Mouse (Mus musculus): ENCODE results near the gene Rbfox1. TPM values are rescaled to one million over a fixed set of nuclear protein-coding genes. Genes with fewer than 3 reads are reported as not detected.

The Rbfox1 gene
- polyA plus RNA-seq, 1 experiment, result 0.22 TPM

DNA sequence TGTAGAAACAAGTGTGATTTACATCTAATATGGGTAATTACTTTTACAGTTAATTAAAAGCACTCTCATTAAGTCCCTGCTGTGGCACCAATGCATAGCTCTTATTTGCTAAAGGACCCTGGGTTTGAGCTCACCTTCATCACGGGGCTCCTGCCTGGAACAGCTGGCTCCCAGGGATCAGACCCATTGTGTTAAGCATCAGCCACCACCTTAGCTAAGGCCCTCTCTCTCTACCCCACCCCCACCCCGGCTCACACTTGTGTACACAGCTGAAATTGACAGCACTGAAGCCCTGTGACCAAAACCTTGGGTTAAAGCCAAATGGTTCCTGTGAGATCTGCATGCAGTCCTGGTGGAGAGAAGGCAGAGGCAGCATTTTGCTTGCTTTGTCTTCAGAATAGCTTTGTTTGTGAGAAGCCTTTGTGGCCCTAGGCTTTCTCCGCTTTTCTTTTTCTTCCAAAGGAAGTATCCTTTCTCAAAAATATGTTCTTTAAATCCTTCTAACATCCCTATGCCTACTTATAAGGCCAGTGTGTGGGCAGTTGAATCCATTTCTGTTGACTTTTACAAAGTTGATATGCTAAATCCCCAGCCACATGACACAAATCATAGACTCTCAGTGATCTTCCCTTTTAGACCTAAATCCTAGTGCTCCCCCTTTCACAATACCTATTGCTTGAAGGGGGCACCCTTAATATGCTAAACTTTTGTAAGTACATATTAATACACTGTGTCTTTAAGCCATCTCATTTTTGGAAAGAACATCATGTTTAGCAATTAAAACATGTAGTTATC lies 594.7 kb downstream of the Rbfox1 start:
- H3K4me3 ChIP-seq (ENCODE audit: insufficient read depth, poor library complexity, severe bottlenecking), result no peak overlapping the region
- no peaks in the 10 kb centered on the region for H3K79me3 ChIP-seq (ENCODE audit: low read depth)
- H3K27me3 ChIP-seq (ENCODE audit: control insufficient read depth, insufficient read depth, insufficient read length), result no peaks in the 10 kb centered on the region
- no peak overlapping the region for H3ac ChIP-seq (ENCODE audit: control insufficient read depth, insufficient read length, low read depth)
- TF ChIP-seq MYOD1 (IDR thresholded peaks at IDR 0.05; ENCODE audit: control insufficient read depth, insufficient read length, low read depth) (no peak), MYOG (IDR thresholded peaks at IDR 0.05; ENCODE audit: control insufficient read depth, extremely low read depth, insufficient read length) (no peak), CEBPB (IDR thresholded peaks at IDR 0.05; ENCODE audit: low read depth) (no peak), FOSL1 (IDR thresholded peaks at IDR 0.05; ENCODE audit: insufficient read depth, low read length, poor library complexity, severe bottlenecking) (no peak), CTCF (IDR thresholded peaks at IDR 0.05; ENCODE audit: control insufficient read depth, insufficient read depth, insufficient read length) (no peak), USF1 (IDR thresholded peaks at IDR 0.05; ENCODE audit: low read depth) (no peak), MAX (IDR thresholded peaks at IDR 0.05) (no peak)
- H3K79me2 ChIP-seq (ENCODE audit: control insufficient read depth, insufficient read depth), result no peaks in the 10 kb centered on the region
- H3K36me3 ChIP-seq (ENCODE audit: control insufficient read depth, insufficient read depth), result no peaks in the 10 kb centered on the region

DNA sequence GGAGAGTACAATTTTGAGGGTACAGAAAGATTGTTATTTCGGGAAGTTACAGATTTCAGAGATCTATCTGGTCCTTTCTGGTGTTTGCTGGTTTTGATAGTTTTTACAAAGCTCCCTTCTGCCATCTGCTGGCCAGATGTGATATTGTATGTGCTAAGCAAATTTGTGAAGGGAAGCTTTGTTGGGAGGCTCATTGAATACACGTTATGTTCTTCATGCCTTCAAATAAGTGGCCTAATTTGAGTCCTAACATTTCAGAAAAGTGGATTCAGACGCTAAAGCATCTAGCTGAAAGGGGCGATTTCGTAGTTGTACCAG lies 595.2 kb downstream of the Rbfox1 start:
- Histone ChIP-seq H3K4me3 (ENCODE audit: insufficient read depth, poor library complexity, severe bottlenecking) (no peak overlapping the region), H3K36me3 (ENCODE audit: control insufficient read depth, insufficient read depth) (no peaks in the 10 kb centered on the region), H3K79me3 (ENCODE audit: low read depth) (no peaks in the 10 kb centered on the region), H3ac (ENCODE audit: control insufficient read depth, insufficient read length, low read depth) (no peak overlapping the region), H3K27me3 (ENCODE audit: control insufficient read depth, insufficient read depth, insufficient read length) (no peaks in the 10 kb centered on the region), H3K79me2 (ENCODE audit: control insufficient read depth, insufficient read depth) (no peaks in the 10 kb centered on the region)
- no peak for TF ChIP-seq CTCF (IDR thresholded peaks at IDR 0.05; ENCODE audit: control insufficient read depth, insufficient read depth, insufficient read length)
- TF ChIP-seq MAX (IDR thresholded peaks at IDR 0.05), result no peak
- no peak for TF ChIP-seq USF1 (IDR thresholded peaks at IDR 0.05; ENCODE audit: low read depth)
- no peak for TF ChIP-seq CEBPB (IDR thresholded peaks at IDR 0.05; ENCODE audit: low read depth)
- no peak for TF ChIP-seq MYOG (IDR thresholded peaks at IDR 0.05; ENCODE audit: control insufficient read depth, extremely low read depth, insufficient read length)
- TF ChIP-seq MYOD1 (IDR thresholded peaks at IDR 0.05; ENCODE audit: control insufficient read depth, insufficient read length, low read depth), result no peak

- Histone ChIP-seq H3ac (ENCODE audit: control insufficient read depth, insufficient read length, low read depth) (no peak overlapping the region), H3K79me3 (ENCODE audit: low read depth) (no peaks in the 10 kb centered on the region), H3K4me3 (ENCODE audit: insufficient read depth, poor library complexity, severe bottlenecking) (no peak overlapping the region), H3K27me3 (ENCODE audit: control insufficient read depth, insufficient read depth, insufficient read length) (no peaks in the 10 kb centered on the region), H3K79me2 (ENCODE audit: control insufficient read depth, insufficient read depth) (no peaks in the 10 kb centered on the region), H3K36me3 (ENCODE audit: control insufficient read depth, insufficient read depth) (no peaks in the 10 kb centered on the region)
- TF ChIP-seq CTCF (IDR thresholded peaks at IDR 0.05; ENCODE audit: control insufficient read depth, insufficient read depth, insufficient read length) (no peak), FOSL1 (IDR thresholded peaks at IDR 0.05; ENCODE audit: insufficient read depth, low read length, poor library complexity, severe bottlenecking) (no peak), MYOG (IDR thresholded peaks at IDR 0.05; ENCODE audit: control insufficient read depth, extremely low read depth, insufficient read length) (no peak), CEBPB (IDR thresholded peaks at IDR 0.05; ENCODE audit: low read depth) (no peak), MYOD1 (IDR thresholded peaks at IDR 0.05; ENCODE audit: control insufficient read depth, insufficient read length, low read depth) (no peak), MAX (IDR thresholded peaks at IDR 0.05) (no peak), USF1 (IDR thresholded peaks at IDR 0.05; ENCODE audit: low read depth) (no peak)
Observed at GRCm38 (mm10) chr16:6483628-6484027, 598.5 kb downstream of the Rbfox1 start.

- no peaks in the 10 kb centered on the region for H3K27me3 ChIP-seq (ENCODE audit: control insufficient read depth, insufficient read depth, insufficient read length)
- H3K4me3 ChIP-seq (ENCODE audit: insufficient read depth, poor library complexity, severe bottlenecking), result no peak overlapping the region
- no peak overlapping the region for H3ac ChIP-seq (ENCODE audit: control insufficient read depth, insufficient read length, low read depth)
- no peaks in the 10 kb centered on the region for H3K79me3 ChIP-seq (ENCODE audit: low read depth)
- TF ChIP-seq MAX (IDR thresholded peaks at IDR 0.05), result no peak
- no peak for TF ChIP-seq FOSL1 (IDR thresholded peaks at IDR 0.05; ENCODE audit: insufficient read depth, low read length, poor library complexity, severe bottlenecking)
- H3K36me3 ChIP-seq (ENCODE audit: control insufficient read depth, insufficient read depth), result no peaks in the 10 kb centered on the region
- H3K79me2 ChIP-seq (ENCODE audit: control insufficient read depth, insufficient read depth), result no peaks in the 10 kb centered on the region
Observed at GRCm38 (mm10) chr16:6485631-6486030, 600.5 kb downstream of the Rbfox1 start.

DNA sequence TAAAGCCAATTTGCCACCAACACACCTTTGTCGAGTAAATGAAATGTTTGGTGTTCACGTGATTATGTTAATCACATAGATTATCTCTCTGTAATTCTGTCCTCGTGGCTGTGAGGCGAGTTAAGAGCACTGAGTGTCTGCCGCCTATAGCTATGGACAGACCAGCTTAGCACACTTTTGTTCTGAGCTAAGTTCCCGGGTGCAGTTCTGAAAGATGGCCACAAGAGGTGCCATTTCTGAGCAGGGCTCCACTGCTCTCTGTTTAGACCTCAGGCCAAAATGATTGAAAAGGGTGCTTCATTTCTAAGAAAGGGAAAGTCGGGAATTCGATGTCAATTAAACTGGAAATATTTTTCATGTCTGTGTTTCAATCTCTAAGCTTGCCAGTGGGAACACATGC lies 617.1 kb downstream of the Rbfox1 start:
- no peak overlapping the region for H3ac ChIP-seq (ENCODE audit: control insufficient read depth, insufficient read length, low read depth)
- TF ChIP-seq FOSL1 (IDR thresholded peaks at IDR 0.05; ENCODE audit: insufficient read depth, low read length, poor library complexity, severe bottlenecking) (no peak), MYOD1 (IDR thresholded peaks at IDR 0.05; ENCODE audit: control insufficient read depth, insufficient read length, low read depth) (no peak), MAX (IDR thresholded peaks at IDR 0.05) (no peak), USF1 (IDR thresholded peaks at IDR 0.05; ENCODE audit: low read depth) (no peak), CEBPB (IDR thresholded peaks at IDR 0.05; ENCODE audit: low read depth) (no peak), MYOG (IDR thresholded peaks at IDR 0.05; ENCODE audit: control insufficient read depth, extremely low read depth, insufficient read length) (no peak), CTCF (IDR thresholded peaks at IDR 0.05; ENCODE audit: control insufficient read depth, insufficient read depth, insufficient read length) (no peak)
- H3K79me2 ChIP-seq (ENCODE audit: control insufficient read depth, insufficient read depth), result no peaks in the 10 kb centered on the region
- no peaks in the 10 kb centered on the region for H3K79me3 ChIP-seq (ENCODE audit: low read depth)
- H3K4me3 ChIP-seq (ENCODE audit: insufficient read depth, poor library complexity, severe bottlenecking), result no peak overlapping the region
- H3K36me3 ChIP-seq (ENCODE audit: control insufficient read depth, insufficient read depth), result no peaks in the 10 kb centered on the region
- H3K27me3 ChIP-seq (ENCODE audit: control insufficient read depth, insufficient read depth, insufficient read length), result no peaks in the 10 kb centered on the region

All from C2C12 (cell line).